Mouse (Mus musculus) ES-E14 (cell line): ENCODE data around the gene Etv5. TPM values are rescaled to one million over a fixed set of nuclear protein-coding genes. Genes with fewer than 3 reads are reported as not detected.
A peak's percentile ranks its signal among the peaks of the same experiment; 100 is the strongest.

ENCODE experiments used
- DNase-seq: peaks from one replicate; pipeline ENCODE4 v3.0.0-alpha.2; 2013; ENCODE audit warnings: low read depth, low spot score
- H3K27ac ChIP-seq: 2 replicates; pipeline ENCODE4 v1.5.1; 2012; ENCODE audit warnings: low read depth, mild to moderate bottlenecking, low read length, moderate library complexity, mixed read lengths; ENCODE audit not compliant: poor library complexity, insufficient read depth, severe bottlenecking
- H3K36me3 ChIP-seq: 2 replicates; pipeline ENCODE4 v1.6.1; 2012; ENCODE audit warnings: mild to moderate bottlenecking, low read length, moderate library complexity, mixed read lengths; ENCODE audit not compliant: control insufficient read depth, poor library complexity, insufficient read depth, severe bottlenecking
- H3K4me1 ChIP-seq, 2 experiments: fragments of 150-350 bp in 1 of 2; sonication (generic) in 1 of 2; 2 replicates each; pipeline ENCODE4 v1.6.1; 2012; ENCODE audit warnings: low read length in 2 of 2, mild to moderate bottlenecking in 1 of 2, mixed read lengths in 1 of 2; ENCODE audit not compliant: control insufficient read depth in 2 of 2, insufficient read depth in 2 of 2, poor library complexity in 1 of 2
- H3K4me3 ChIP-seq, 2 experiments: fragments of 150-350 bp in 1 of 2; sonication (generic) in 1 of 2; 2 replicates each; pipeline ENCODE4 v1.5.1; 2012; ENCODE audit warnings: low read length in 2 of 2, low read depth in 1 of 2, mild to moderate bottlenecking in 1 of 2, mixed read lengths in 1 of 2; ENCODE audit not compliant: insufficient read depth in 1 of 2, poor library complexity in 1 of 2, severe bottlenecking in 1 of 2
- H3K9ac ChIP-seq: 2 replicates; pipeline ENCODE4 v1.6.1; 2012; ENCODE audit warnings: low read depth, mild to moderate bottlenecking, low read length, mixed read lengths; ENCODE audit not compliant: poor library complexity, insufficient read depth, severe bottlenecking
- H3K9me3 ChIP-seq: fragments of 150-350 bp; sonication (generic); 2 replicates; pipeline ENCODE4 v1.6.1; 2012; ENCODE audit warnings: low read depth, mild to moderate bottlenecking, low read length; ENCODE audit not compliant: control insufficient read depth, insufficient read depth
- CHD2 ChIP-seq: IDR thresholded peaks from 2 replicates; pipeline ENCODE4 v1.6.1; 2014; ENCODE audit warnings: mild to moderate bottlenecking, low read depth, low read length, inconsistent platforms
- HCFC1 ChIP-seq: IDR thresholded peaks from 2 replicates; pipeline ENCODE4 v1.6.1; 2012; ENCODE audit warnings: low read length, inconsistent platforms, borderline replicate concordance; ENCODE audit not compliant: insufficient read depth
- MAFK ChIP-seq: IDR thresholded peaks from 2 replicates; pipeline ENCODE4 v1.6.1; 2014; ENCODE audit warnings: mild to moderate bottlenecking, low read depth, low read length, inconsistent platforms; ENCODE audit not compliant: insufficient read depth
- ZC3H11A ChIP-seq: IDR thresholded peaks from 2 replicates; pipeline ENCODE4 v1.6.1; 2012; ENCODE audit warnings: low read depth, mild to moderate bottlenecking, inconsistent platforms, low read length, borderline replicate concordance
- ZNF384 ChIP-seq: IDR thresholded peaks from 2 replicates; pipeline ENCODE4 v1.6.1; 2012; ENCODE audit warnings: low read depth, low read length, inconsistent platforms
- in situ Hi-C, 2 experiments: fragments of 600-800 bp; cut with MboI; formaldehyde crosslinking; loops; one replicate each; pipeline ENCODE4 v1.15.1; 2025; ENCODE audit warnings: low sequenced_read_pairs in 2 of 2, inconsistent platforms in 1 of 2; ENCODE audit not compliant: unreplicated experiment in 2 of 2
- total RNA-seq: library from RNA; depleted of rRNA; stranded (reverse); fragments of 300-350 nt; gene quantifications from 2 replicates; pipeline ENCODE4 v1.2.3, GENCODE M21; 2012; rRNA removed

Etv5 gene
- total RNA-seq, result 136 and 147 TPM in 2 replicates

- DNase-seq, result peak; percentile 96
- Histone ChIP-seq H3K4me1 (peaks cover 16 to 34% of the 10 kb centered on the region in 2 experiments), H3K4me3 (peak within 1 kb of the TSS; percentile 87 to 95), H3K27ac (peak within 1 kb of the TSS; percentile 48), H3K9me3 (no peaks in the 10 kb centered on the region), H3K9ac (peak within 1 kb of the TSS; percentile 87), H3K36me3 (peaks cover 10% of the 10 kb centered on the region)
- in situ Hi-C loops, result no loop called here
- TF ChIP-seq MAFK (peak; percentile 69; the same call in 1 of the 2 replicates), ZC3H11A (no peak), HCFC1 (no peak), CHD2 (peak; percentile 76)
Measured at GRCm38 (mm10) chr16:22439499-22440177, at the start of gene Etv5. Etv5 (minus strand) TSS chr16:22439719.

GRCm38 (mm10) chr16:22483900-22484299 is 44.4 kb upstream of the Etv5 start:
- no peak overlapping the region for H3K27ac ChIP-seq
- no peak overlapping the region for H3K9ac ChIP-seq
- H3K4me3 ChIP-seq, result no peak overlapping the region
- no peak for DNase-seq
- peaks cover 2 to 5% of the 10 kb centered on the region in 2 experiments; a peak in 2 of 4 replicates for H3K4me1 ChIP-seq
- in situ Hi-C loops, result no loop called here
- no peak for TF ChIP-seq MAFK
- TF ChIP-seq ZC3H11A, result no peak
- no peak for TF ChIP-seq CHD2
- no peak for TF ChIP-seq HCFC1
- TF ChIP-seq ZNF384, result no peak
- no peaks in the 10 kb centered on the region for H3K9me3 ChIP-seq
- H3K36me3 ChIP-seq, result no peaks in the 10 kb centered on the region

GRCm38 (mm10) chr16:22479322-22479721 is 39.8 kb upstream of the Etv5 start:
- Histone ChIP-seq H3K9me3 (no peaks in the 10 kb centered on the region), H3K36me3 (no peaks in the 10 kb centered on the region), H3K9ac (no peak overlapping the region), H3K27ac (no peak overlapping the region), H3K4me3 (no peak overlapping the region), H3K4me1 (no peaks in the 10 kb centered on the region)
- no peak for DNase-seq
- TF ChIP-seq ZC3H11A, result no peak
- no peak for TF ChIP-seq MAFK
- no peak for TF ChIP-seq HCFC1
- TF ChIP-seq CHD2, result no peak
- no peak for TF ChIP-seq ZNF384
- in situ Hi-C loops, result no loop called here

GRCm38 (mm10) chr16:22471728-22472127 is 32.2 kb upstream of the Etv5 start:
- in situ Hi-C loops, result no loop called here
- Histone ChIP-seq H3K36me3 (no peaks in the 10 kb centered on the region), H3K4me3 (no peak overlapping the region), H3K27ac (no peak overlapping the region), H3K9ac (no peak overlapping the region), H3K4me1 (peaks cover 2% of the 10 kb centered on the region in 2 experiments; a peak in 1 of 4 replicates), H3K9me3 (no peaks in the 10 kb centered on the region)
- TF ChIP-seq HCFC1, result no peak
- TF ChIP-seq ZC3H11A, result no peak
- TF ChIP-seq ZNF384, result no peak
- no peak for TF ChIP-seq MAFK
- no peak for DNase-seq
